Mouse (Mus musculus) ES-Bruce4 (cell line): ENCODE results near the gene Cry2.

Source experiments
- CTCF ChIP-seq: IDR thresholded peaks from one replicate; pipeline ENCODE4 v1.8.1; 2011; ENCODE audit warnings: low read depth, low read length
- POLR2A ChIP-seq: IDR thresholded peaks from one replicate; pipeline ENCODE4 v1.8.1; 2011; ENCODE audit warnings: low read length; ENCODE audit not compliant: insufficient read depth

DNA sequence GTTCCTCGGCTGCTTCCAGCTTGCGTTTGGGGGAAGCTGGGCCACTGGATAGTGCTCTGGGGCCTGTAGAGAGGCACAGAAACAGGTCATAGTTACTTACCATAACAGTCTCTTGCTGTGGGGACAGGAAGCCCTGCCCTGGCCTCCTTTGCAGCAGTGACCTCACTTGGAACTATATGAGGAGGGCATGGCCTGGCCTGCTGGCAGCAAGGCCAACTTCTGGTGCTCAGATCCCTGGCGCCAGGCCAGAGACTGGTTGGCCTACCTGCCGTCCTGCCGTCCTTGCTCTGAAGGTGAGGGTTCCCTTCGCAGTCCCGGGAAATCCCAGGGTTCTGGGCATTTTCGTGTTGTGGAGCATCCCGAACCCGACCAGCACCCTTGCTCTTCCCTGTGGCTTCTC lies 22.1 kb downstream of the Cry2 start:
- TF ChIP-seq POLR2A (no peak), CTCF (no peak)
